Mouse (Mus musculus) lung, postnatal 0 days (tissue): ENCODE data around the gene Slc7a10.

Experiments
- CTCF ChIP-seq: IDR thresholded peaks from 2 replicates; pipeline ENCODE4 v1.5.1; 2016; ENCODE audit warnings: antibody characterized with exemption, mild to moderate bottlenecking
- EP300 ChIP-seq: IDR thresholded peaks from 2 replicates; pipeline ENCODE4 v1.6.1; 2016; ENCODE audit warnings: antibody characterized with exemption, mild to moderate bottlenecking, control low read depth

DNA sequence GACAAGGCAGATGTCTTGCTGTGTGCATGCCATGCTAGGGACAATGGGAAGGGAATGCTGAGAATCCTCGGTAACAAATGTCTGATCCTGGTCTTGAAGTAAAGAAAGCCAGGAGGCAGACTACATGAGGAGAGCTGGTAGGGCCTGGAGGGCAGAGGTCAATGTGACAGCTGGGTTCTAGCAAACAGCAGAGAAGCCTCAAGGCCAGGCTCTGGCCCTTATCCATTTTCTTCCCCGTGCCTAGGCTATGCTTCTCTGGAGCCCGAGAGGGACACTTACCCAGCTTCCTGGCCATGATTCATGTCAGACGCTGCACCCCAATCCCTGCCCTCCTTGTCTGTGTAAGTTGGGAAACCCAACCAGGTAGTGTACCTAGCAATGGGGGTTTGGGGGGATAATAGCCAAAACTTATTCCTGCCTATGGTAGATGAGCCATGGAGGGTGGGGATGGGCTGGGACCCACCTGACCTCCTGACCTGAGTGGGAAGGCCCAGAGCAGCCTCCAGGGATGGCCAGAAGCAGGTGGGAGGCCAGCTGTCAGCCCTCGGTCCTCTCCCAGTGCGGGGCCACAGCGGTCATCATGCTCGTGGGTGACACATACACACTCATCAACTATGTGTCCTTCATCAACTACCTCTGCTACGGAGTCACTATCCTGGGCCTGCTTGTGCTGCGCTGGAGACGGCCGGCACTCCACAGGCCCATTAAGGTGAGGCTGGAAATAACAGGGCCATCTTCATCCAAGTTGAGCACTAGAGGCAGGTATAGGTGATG is 13.0 kb downstream of the Slc7a10 start:
- TF ChIP-seq EP300 (no peak), CTCF (no peak)
